Mouse (Mus musculus): ENCODE measurements around the gene Cfap206. TPM values are rescaled to one million over a fixed set of nuclear protein-coding genes. Genes with fewer than 3 reads are reported as not detected.

The Cfap206 gene
- polyA plus RNA-seq, 1 experiment from 2014 or later, result 1.7 TPM

DNA sequence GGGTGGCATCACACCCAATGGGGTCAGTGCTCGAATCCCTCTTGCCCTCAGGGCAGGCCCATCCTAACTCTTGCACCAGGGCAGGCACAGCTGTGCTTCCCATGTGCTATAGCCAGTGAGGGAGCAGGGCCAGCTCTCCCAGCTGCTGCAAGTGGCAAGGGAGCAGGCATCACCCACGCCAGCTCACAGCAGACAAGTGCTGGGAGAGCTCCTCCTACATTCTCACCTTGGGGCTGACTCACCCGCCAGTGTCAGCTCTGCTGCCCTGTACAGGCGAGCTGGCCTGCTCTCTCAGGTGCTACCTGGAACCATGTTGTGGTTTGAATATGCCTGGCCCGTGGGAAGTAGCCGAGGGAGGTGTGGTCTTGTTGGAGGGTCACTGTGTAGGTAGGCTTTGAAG is 68.1 kb downstream of the Cfap206 start:
- Histone ChIP-seq H3K36me3 (peaks cover 83% of the 10 kb centered on the region), H3K4me2 (no peak overlapping the region), H3K9me3 (replicated peaks) (no peaks in the 10 kb centered on the region), H3K27ac (replicated peaks) (no peak overlapping the region), H3K27me3 (replicated peaks) (no peaks in the 10 kb centered on the region), H3K4me3 (replicated peaks) (no peak overlapping the region), H3K4me1 (no peaks in the 10 kb centered on the region), H3K9ac (replicated peaks) (no peak overlapping the region)
- no peak for ATAC-seq (ENCODE audit: low FRiP score)
- WGBS, result 83% methylated on average over 6 of the region's 6 CpGs

DNA sequence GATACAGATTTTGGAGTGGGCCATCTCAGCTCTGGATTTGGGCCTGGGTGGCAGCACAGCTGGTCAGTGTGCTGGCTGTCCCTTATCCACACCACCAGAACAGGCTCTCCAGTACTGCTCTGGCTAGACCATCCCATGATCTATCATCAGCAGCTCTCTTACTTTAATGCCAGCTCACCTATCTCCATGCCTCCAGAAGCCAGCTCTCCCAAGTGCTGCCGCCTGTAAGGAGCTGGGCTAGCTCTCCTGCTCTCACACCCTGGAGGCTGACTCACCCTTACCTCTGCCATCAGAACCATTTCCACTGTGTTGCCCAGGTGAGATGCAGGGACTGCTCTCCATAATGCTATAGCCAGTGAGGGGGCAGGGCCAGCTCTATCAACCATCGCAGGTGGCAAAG is 68.5 kb downstream of the Cfap206 start:
- no peaks in the 10 kb centered on the region for H3K9me3 ChIP-seq (replicated peaks)
- 97% methylated on average over 2 of the region's 2 CpGs for WGBS
- H3K4me2 ChIP-seq, result no peak overlapping the region

DNA sequence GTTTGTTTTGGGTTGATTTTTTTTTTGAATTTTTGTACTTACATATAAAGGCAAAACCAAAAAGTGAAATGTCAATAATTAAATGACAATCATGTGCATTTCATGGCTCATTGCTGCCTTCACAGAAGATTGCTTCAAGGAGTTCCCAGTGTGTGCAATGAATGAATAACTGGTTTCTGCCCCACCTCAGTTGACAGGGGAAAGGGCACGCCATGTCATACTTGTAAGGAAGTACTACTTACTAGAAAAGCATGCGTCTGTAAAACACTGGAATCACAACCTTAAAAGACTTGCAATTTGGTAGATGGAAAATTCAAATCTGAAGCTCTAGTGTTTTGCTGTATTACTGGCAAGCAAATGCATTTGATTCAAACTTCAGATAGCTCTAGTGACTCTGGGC is 71.0 kb downstream of the Cfap206 start:
- Histone ChIP-seq H3K36me3 (peaks cover 81% of the 10 kb centered on the region), H3K27me3 (replicated peaks) (no peaks in the 10 kb centered on the region), H3K4me3 (replicated peaks) (no peak overlapping the region), H3K27ac (replicated peaks) (no peak overlapping the region), H3K9ac (replicated peaks) (no peak overlapping the region), H3K9me3 (replicated peaks) (no peaks in the 10 kb centered on the region), H3K4me2 (no peak overlapping the region), H3K4me1 (no peaks in the 10 kb centered on the region)
- WGBS, result 95% methylated on average over 2 of the region's 2 CpGs
- ATAC-seq (ENCODE audit: low FRiP score), result no peak

More for the DNA sequence above, 68.5 kb downstream of the Cfap206 start:
- Histone ChIP-seq H3K27me3 (replicated peaks) (no peaks in the 10 kb centered on the region), H3K4me3 (replicated peaks) (no peak overlapping the region), H3K4me1 (no peaks in the 10 kb centered on the region), H3K9ac (replicated peaks) (no peak overlapping the region), H3K36me3 (peaks cover 83% of the 10 kb centered on the region), H3K27ac (replicated peaks) (no peak overlapping the region)
- ATAC-seq (ENCODE audit: low FRiP score), result no peak

DNA sequence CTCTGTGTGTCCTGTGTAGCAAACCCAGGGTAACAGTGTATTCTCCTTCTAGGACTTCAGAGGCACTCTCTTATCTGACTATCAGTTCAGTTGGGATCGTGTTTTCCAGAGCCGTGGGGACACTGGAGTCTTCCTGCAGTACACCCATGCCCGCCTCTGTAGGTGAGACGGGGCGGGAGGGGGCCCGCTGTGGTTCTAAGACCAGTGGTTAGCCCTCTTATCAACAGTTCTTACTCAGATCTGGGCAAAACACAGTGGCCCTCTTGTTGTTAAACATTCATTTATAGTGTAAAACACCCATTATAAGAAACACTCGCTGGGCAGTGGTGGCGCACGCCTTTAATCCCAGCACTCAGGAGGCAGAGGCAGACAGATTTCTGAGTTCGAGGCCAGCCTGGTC is 73.9 kb downstream of the Cfap206 start:
- 97% methylated on average over 10 of the region's 10 CpGs for WGBS
- H3K27me3 ChIP-seq (replicated peaks), result no peaks in the 10 kb centered on the region
- no peaks in the 10 kb centered on the region for H3K9me3 ChIP-seq (replicated peaks)
- H3K4me3 ChIP-seq (replicated peaks), result no peak overlapping the region
- no peaks in the 10 kb centered on the region for H3K4me1 ChIP-seq
- ATAC-seq (ENCODE audit: low FRiP score), result no peak
- H3K36me3 ChIP-seq, result peaks cover 76% of the 10 kb centered on the region
- no peak overlapping the region for H3K9ac ChIP-seq (replicated peaks)
- H3K4me2 ChIP-seq, result no peak overlapping the region
- no peak overlapping the region for H3K27ac ChIP-seq (replicated peaks)

DNA sequence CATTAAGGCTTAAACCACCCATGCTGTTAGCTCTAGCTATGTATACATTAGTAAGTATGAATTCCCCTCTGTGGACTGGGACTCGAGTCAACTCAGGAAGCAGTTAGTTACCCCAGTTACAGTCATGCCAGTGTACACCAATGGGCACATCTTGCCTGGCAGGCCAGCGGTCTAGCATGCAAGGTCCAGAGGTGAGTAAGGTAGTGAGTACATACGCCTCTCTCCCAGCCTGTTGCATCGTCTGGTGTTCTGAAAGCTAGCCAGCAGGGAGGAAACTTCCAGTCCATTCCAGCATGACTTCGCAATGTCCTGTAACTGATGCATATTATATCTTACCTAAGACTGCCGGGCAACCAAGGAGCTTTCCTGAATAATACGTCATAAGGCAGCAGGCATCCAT is 76.8 kb downstream of the Cfap206 start:
- 97% methylated on average over 7 of the region's 7 CpGs for WGBS
- Histone ChIP-seq H3K9ac (replicated peaks) (no peak overlapping the region), H3K4me3 (replicated peaks) (no peak overlapping the region), H3K27ac (replicated peaks) (no peak overlapping the region), H3K4me2 (no peak overlapping the region), H3K9me3 (replicated peaks) (no peaks in the 10 kb centered on the region), H3K36me3 (peaks cover 56% of the 10 kb centered on the region), H3K4me1 (no peaks in the 10 kb centered on the region), H3K27me3 (replicated peaks) (no peaks in the 10 kb centered on the region)
- ATAC-seq (ENCODE audit: low FRiP score), result no peak

GRCm38 (mm10) chr4:34644779-34645178 is 85.2 kb downstream of the Cfap206 start:
- Histone ChIP-seq H3K9ac (replicated peaks) (no peak overlapping the region), H3K4me2 (no peak overlapping the region), H3K4me3 (replicated peaks) (no peak overlapping the region), H3K27me3 (replicated peaks) (no peaks in the 10 kb centered on the region), H3K9me3 (replicated peaks) (no peaks in the 10 kb centered on the region), H3K27ac (replicated peaks) (no peak overlapping the region), H3K4me1 (no peaks in the 10 kb centered on the region), H3K36me3 (peaks cover 54% of the 10 kb centered on the region)
- no peak for ATAC-seq (ENCODE audit: low FRiP score)

DNA sequence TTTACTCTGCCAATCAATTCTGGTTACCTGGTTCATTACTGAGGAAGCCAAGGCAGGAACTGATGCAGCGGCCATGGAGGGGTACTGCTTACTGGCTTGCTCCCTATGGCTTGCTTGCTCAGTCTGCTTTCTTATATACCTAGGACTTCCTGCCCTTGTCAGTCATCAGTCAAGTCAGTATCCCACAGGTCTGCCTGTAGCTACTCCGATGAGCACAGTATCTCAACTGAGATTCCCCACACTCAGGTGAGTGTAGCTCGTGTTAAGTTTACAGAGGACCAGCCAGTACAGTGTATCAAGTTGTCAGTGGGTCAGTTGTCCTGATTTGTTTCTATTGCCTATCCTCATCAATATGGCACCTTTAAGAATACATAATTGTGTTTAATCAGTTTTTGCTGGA is 89.3 kb downstream of the Cfap206 start:
- Histone ChIP-seq H3K9ac (replicated peaks) (no peak overlapping the region), H3K4me2 (no peak overlapping the region), H3K4me1 (no peaks in the 10 kb centered on the region), H3K36me3 (peaks cover 33% of the 10 kb centered on the region), H3K4me3 (replicated peaks) (no peak overlapping the region), H3K27ac (replicated peaks) (no peak overlapping the region), H3K27me3 (replicated peaks) (no peaks in the 10 kb centered on the region), H3K9me3 (replicated peaks) (no peaks in the 10 kb centered on the region)
- no peak for ATAC-seq (ENCODE audit: low FRiP score)
- WGBS, result 98% methylated on average over 3 of the region's 3 CpGs

DNA sequence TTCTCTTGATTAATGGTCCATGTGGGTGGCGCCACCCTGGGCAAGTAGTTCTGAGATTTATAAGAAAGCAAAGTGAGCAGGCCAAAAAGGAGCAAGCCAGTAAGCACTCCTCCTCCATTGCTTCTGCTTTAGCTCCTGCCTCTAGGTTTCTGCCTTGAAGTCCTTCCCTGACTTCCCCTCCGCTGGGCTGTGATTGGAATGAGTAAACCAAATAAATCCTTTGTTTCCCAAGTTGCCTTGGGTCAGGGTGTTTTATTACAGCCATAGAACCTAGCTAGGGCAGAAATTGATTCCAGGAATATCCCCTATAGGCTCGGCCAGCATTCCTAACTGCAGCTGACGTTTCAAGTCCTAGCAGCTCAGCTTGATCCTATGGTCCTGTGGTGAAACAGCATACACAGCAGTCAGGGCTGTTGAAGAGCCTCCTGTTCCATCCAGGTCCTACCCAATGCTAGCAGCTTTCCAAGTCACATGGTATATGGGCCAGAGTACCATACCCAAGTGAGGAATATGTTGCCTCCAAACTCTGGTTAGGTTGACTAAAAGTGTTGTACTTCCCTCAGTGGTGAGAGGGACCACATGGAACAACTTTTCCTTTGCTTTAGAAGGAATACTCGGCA is 90.2 kb downstream of the Cfap206 start:
- H3K4me3 ChIP-seq (replicated peaks), result no peak overlapping the region
- H3K27me3 ChIP-seq (replicated peaks), result no peaks in the 10 kb centered on the region
- no peak overlapping the region for H3K4me2 ChIP-seq
- H3K9me3 ChIP-seq (replicated peaks), result no peaks in the 10 kb centered on the region
- H3K9ac ChIP-seq (replicated peaks), result no peak overlapping the region
- no peaks in the 10 kb centered on the region for H3K4me1 ChIP-seq
- peaks cover 32% of the 10 kb centered on the region for H3K36me3 ChIP-seq
- WGBS, result 75% methylated on average over 5 of the region's 5 CpGs
- H3K27ac ChIP-seq (replicated peaks), result no peak overlapping the region
- ATAC-seq (ENCODE audit: low FRiP score), result no peak

Other genes with a start within 250 kb of the Cfap206 start
- 74.3 and 90.5 TPM in 2 replicates for gene Akirin2, start 179.3 kb downstream of the Cfap206 start, polyA plus RNA-seq (2015; fragmentation: Nextera tagmentation; extraction: Ambion mirVana)
- gene Orc3, start 115.3 kb downstream of the Cfap206 start, polyA plus RNA-seq (2015; fragmentation: Nextera tagmentation; extraction: Ambion mirVana), result 70.9 and 75.0 TPM in 2 replicates
- gene Rars2, start 115.2 kb downstream of the Cfap206 start, polyA plus RNA-seq (2015; fragmentation: Nextera tagmentation; extraction: Ambion mirVana), result 51.0 and 55.4 TPM in 2 replicates
- gene Slc35a1, start 42.8 kb downstream of the Cfap206 start, polyA plus RNA-seq (2015; fragmentation: Nextera tagmentation; extraction: Ambion mirVana), result 45.7 and 48.1 TPM in 2 replicates
- gene Gm136, start 26.1 kb upstream of the Cfap206 start, polyA plus RNA-seq (2015; fragmentation: Nextera tagmentation; extraction: Ambion mirVana), result not detected in 2 replicates
- gene Smim8, start 48.2 kb upstream of the Cfap206 start, polyA plus RNA-seq (2015; fragmentation: Nextera tagmentation; extraction: Ambion mirVana), result 49.6 and 49.9 TPM in 2 replicates
- gene Zfp292, start 152.8 kb upstream of the Cfap206 start, polyA plus RNA-seq (2015; fragmentation: Nextera tagmentation; extraction: Ambion mirVana), result 20.0 and 20.3 TPM in 2 replicates
- gene Cga, start 163.6 kb upstream of the Cfap206 start, polyA plus RNA-seq (2015; fragmentation: Nextera tagmentation; extraction: Ambion mirVana), result 0.31 and 0.37 TPM in 2 replicates

Measured in neural tube, embryonic 15.5 days (tissue).